Mouse (Mus musculus): Measurements from ENCODE around the gene Nupl2. TPM values are rescaled to one million over a fixed set of nuclear protein-coding genes. Genes with fewer than 3 reads are reported as not detected.

Nupl2 gene
- polyA plus RNA-seq, 1 experiment from 2014 or later = 15.3 TPM

DNA sequence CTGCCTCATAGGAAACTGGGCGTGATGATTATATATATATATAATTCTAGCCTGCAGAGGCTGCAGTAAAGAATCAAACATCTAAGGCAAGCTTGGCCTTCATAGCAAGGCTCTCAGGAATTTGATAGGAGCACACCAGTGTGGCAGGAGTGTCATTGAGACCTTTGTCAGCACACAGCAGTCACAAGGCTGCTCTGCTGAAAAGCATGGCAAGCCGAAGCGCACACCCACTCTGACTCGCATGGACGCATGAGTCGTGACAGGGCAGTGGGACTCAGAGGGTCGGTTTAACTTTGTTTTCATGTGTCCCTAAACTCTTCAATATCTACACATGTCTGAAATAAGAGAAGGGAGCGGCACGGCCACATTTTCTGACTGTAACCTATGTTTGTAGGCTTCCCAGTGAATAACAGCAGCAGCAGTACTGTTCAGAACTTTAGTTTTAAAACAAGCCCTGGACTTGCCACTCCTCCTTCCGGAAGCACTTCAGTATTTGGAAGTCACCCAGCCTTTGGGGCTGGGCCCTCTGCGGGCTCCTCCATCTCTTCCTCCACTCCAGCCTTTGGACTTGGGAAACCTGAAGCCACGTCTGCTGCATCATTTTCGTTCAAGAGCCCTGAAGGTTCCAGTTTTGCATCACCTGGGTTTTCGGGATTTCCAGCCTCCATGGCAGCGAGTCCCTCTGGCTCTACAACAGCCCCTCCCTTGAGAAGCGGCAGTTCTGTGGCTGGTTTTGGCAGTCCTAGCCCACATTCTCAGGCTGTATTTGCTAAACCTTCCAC is 16.9 kb downstream of the Nupl2 start:
- H3K9ac ChIP-seq (replicated peaks) = no peak overlapping the region
- no peak for ATAC-seq (ENCODE audit: low FRiP score)
- H3K4me2 ChIP-seq = no peak overlapping the region
- H3K27ac ChIP-seq (replicated peaks) = no peak overlapping the region
- peaks cover 67% of the 10 kb centered on the region for H3K36me3 ChIP-seq
- WGBS = 96% methylated on average over 16 of the region's 16 CpGs
- H3K4me1 ChIP-seq = no peaks in the 10 kb centered on the region
- H3K9me3 ChIP-seq (replicated peaks) = no peaks in the 10 kb centered on the region
- H3K27me3 ChIP-seq (replicated peaks) = no peaks in the 10 kb centered on the region
- no peak overlapping the region for H3K4me3 ChIP-seq (replicated peaks)

DNA sequence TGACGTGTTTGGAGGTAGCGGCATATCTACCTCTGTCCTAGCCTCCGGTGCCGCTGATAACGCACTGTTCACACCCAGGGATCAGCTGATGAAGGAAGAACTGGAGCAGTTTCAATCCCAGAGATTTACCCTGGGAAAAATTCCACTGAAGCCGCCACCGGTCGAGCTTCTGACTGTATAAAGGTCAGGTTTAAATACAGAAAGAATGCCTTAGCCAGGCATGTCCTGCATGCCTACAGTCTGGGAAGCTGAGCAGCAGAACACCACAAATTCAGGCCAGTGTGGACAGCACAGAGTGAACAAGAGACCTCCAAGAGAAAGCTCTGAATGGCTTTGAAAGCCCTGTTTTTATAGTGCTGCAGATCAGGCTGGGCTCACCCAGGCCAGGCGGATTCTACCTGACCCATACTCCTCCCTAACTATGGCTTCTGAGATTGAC is 17.6 kb downstream of the Nupl2 start:
- Histone ChIP-seq H3K4me2 (no peak overlapping the region), H3K27me3 (replicated peaks) (no peaks in the 10 kb centered on the region), H3K9ac (replicated peaks) (no peak overlapping the region), H3K9me3 (replicated peaks) (no peaks in the 10 kb centered on the region), H3K36me3 (peaks cover 66% of the 10 kb centered on the region), H3K4me3 (replicated peaks) (no peak overlapping the region), H3K27ac (replicated peaks) (no peak overlapping the region), H3K4me1 (no peaks in the 10 kb centered on the region)
- 93% methylated on average over 9 of the region's 9 CpGs for WGBS
- ATAC-seq (ENCODE audit: low FRiP score) = no peak

DNA sequence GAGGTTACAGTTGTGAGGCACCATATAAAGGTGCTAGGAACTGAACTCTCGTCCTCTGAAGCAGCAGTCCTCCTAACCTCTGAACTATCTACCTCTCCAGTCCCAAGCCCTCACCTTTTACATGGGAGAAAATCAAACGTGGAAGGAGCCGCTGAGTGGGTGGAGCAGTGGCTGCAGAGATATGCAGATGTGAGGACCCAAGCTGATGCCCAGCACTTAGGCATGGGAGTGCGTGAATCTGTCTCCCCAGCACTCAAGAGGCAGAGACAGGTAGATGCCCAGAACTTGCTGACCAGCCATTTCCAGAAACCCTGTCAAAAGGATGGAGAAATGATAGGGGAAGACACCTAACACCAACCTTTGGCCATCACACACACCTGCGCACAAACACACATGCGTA is 18.3 kb downstream of the Nupl2 start:
- H3K4me1 ChIP-seq = no peaks in the 10 kb centered on the region
- H3K27ac ChIP-seq (replicated peaks) = no peak overlapping the region
- H3K27me3 ChIP-seq (replicated peaks) = no peaks in the 10 kb centered on the region
- no peak for ATAC-seq (ENCODE audit: low FRiP score)
- WGBS = 90% methylated on average over 6 of the region's 6 CpGs
- H3K9ac ChIP-seq (replicated peaks) = no peak overlapping the region
- H3K36me3 ChIP-seq = peaks cover 60% of the 10 kb centered on the region
- H3K4me3 ChIP-seq (replicated peaks) = no peak overlapping the region
- no peaks in the 10 kb centered on the region for H3K9me3 ChIP-seq (replicated peaks)
- H3K4me2 ChIP-seq = no peak overlapping the region

DNA sequence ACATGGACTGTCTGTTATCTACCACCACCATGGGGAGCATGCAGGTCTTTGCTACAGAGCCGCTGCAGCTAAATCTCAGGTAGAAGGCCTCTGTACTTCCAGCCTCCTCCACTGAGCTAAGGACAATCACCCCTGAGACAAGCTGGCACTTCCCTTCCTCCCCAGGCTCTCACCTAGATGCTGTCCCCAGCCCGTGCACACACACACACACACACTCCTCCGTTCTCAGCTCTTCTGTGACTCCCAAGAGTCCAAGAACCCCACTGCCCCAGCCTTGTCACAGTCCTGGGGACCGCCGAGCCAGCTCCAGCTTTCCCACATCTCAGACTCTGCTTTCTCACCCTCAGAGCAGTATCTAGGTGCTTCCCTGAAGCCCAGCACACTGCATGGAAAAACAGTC is 19.2 kb downstream of the Nupl2 start:
- H3K9me3 ChIP-seq (replicated peaks) = no peaks in the 10 kb centered on the region
- H3K4me2 ChIP-seq = no peak overlapping the region
- ATAC-seq (ENCODE audit: low FRiP score) = no peak
- peaks cover 56% of the 10 kb centered on the region for H3K36me3 ChIP-seq
- no peak overlapping the region for H3K9ac ChIP-seq (replicated peaks)
- WGBS = 97% methylated on average over 5 of the region's 5 CpGs
- no peak overlapping the region for H3K4me3 ChIP-seq (replicated peaks)
- H3K27ac ChIP-seq (replicated peaks) = no peak overlapping the region
- no peaks in the 10 kb centered on the region for H3K27me3 ChIP-seq (replicated peaks)
- H3K4me1 ChIP-seq = no peaks in the 10 kb centered on the region

DNA sequence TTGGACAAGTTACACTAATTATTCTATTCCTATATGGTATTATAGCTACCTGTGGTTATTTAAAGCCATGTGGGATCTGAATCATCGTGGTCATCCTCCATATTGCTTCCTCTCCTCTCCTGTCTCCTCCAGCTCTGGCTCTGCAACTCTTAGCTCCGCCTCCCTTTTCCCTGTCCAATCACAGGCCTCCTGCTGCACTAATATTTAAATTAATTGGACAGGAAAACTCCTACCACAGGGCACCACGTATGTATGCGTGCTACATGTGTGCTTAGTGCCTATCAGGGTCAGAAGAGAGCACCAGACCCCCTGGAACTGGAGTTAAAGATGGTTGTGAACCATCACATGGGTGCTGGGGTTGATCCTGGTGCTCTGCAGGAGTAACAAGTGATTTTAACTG is 23.7 kb downstream of the Nupl2 start:
- H3K36me3 ChIP-seq = peaks cover 26% of the 10 kb centered on the region
- H3K4me2 ChIP-seq = no peak overlapping the region
- no peaks in the 10 kb centered on the region for H3K9me3 ChIP-seq (replicated peaks)
- WGBS = 75% methylated on average over 4 of the region's 4 CpGs
- no peaks in the 10 kb centered on the region for H3K4me1 ChIP-seq
- H3K27me3 ChIP-seq (replicated peaks) = no peaks in the 10 kb centered on the region
- no peak overlapping the region for H3K27ac ChIP-seq (replicated peaks)
- no peak overlapping the region for H3K4me3 ChIP-seq (replicated peaks)
- H3K9ac ChIP-seq (replicated peaks) = no peak overlapping the region
- no peak for ATAC-seq (ENCODE audit: low FRiP score)

DNA sequence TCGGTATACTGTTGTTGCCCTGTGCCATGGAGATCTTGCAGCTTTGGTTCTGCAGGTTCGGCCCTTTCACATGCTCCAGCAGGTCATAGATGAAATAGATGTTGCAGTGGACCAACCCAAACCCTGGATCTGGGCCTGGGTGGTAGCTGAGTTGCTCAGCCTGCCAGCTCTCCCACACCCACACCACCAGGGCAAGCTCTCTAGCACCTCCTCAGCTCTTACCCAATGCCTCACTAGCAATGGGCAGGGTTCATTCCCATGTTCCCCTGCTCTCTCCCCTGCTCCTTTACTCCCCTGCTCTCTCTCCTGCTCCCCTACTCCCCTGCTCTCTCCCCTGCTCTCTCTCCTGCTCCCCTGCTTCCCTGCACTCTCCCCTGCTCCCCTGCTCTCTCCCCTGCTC is 27.1 kb downstream of the Nupl2 start:
- ATAC-seq (ENCODE audit: low FRiP score) = no peak

DNA sequence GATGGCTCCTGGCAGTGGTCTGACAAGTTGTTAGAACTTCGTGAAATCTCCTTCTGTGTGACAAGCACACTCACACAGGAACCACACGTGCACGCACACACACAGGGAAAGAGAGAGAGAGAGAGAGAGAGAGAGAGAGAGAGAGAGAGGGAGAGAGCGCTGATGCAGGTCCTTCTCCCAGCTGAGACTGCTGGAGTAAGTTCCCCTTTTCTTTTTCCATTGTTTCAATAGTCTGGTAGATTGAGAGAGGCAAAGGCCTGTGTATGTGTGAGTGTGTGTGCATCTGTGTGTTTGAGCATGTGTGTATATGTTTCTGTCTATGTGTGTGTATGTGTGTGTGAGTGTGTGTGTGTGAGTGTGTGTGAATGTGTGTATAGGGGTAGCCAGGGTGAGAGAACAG is 36.2 kb downstream of the Nupl2 start:
- no peak overlapping the region for H3K27ac ChIP-seq (replicated peaks)
- H3K4me3 ChIP-seq (replicated peaks) = no peak overlapping the region
- no peak for ATAC-seq (ENCODE audit: low FRiP score)
- H3K36me3 ChIP-seq = no peaks in the 10 kb centered on the region
- H3K9ac ChIP-seq (replicated peaks) = no peak overlapping the region
- H3K27me3 ChIP-seq (replicated peaks) = no peaks in the 10 kb centered on the region
- no peaks in the 10 kb centered on the region for H3K4me1 ChIP-seq
- H3K4me2 ChIP-seq = no peak overlapping the region
- WGBS = 87% methylated on average over 4 of the region's 4 CpGs
- H3K9me3 ChIP-seq (replicated peaks) = no peaks in the 10 kb centered on the region

More for the DNA sequence above, 27.1 kb downstream of the Nupl2 start:
- H3K4me2 ChIP-seq = no peak overlapping the region
- no peaks in the 10 kb centered on the region for H3K9me3 ChIP-seq (replicated peaks)
- H3K4me3 ChIP-seq (replicated peaks) = no peak overlapping the region
- no peaks in the 10 kb centered on the region for H3K4me1 ChIP-seq
- H3K36me3 ChIP-seq = peaks cover 2% of the 10 kb centered on the region; the same call in 1 of the 2 replicates
- no peak overlapping the region for H3K9ac ChIP-seq (replicated peaks)
- H3K27me3 ChIP-seq (replicated peaks) = no peaks in the 10 kb centered on the region
- 86% methylated on average over 2 of the region's 2 CpGs for WGBS
- no peak overlapping the region for H3K27ac ChIP-seq (replicated peaks)

DNA sequence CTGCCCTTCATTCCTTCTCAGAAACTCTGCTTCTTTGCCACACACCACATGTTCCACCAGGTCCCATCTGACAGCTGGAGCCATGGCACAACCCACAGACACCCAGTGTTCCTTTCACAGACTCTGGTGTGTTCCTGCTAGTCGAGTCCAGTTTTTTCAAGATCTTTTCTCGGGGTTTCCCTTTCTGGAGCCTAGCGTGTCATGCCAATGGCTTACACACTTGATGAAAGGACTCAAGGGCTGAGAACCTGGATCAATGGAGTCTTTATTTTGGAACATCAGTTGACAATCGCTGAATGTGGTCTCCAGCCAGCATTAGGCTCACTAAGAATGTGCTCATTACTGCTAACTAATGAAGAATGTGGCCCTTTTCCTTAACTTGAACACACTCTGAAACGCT is 37.7 kb downstream of the Nupl2 start:
- H3K9me3 ChIP-seq (replicated peaks) = no peaks in the 10 kb centered on the region
- no peak for ATAC-seq (ENCODE audit: low FRiP score)
- H3K4me3 ChIP-seq (replicated peaks) = no peak overlapping the region
- H3K36me3 ChIP-seq = no peaks in the 10 kb centered on the region
- H3K27me3 ChIP-seq (replicated peaks) = no peaks in the 10 kb centered on the region
- H3K27ac ChIP-seq (replicated peaks) = no peak overlapping the region
- no peak overlapping the region for H3K4me2 ChIP-seq
- no peak overlapping the region for H3K9ac ChIP-seq (replicated peaks)
- 72% methylated on average over 5 of the region's 5 CpGs for WGBS
- H3K4me1 ChIP-seq = no peaks in the 10 kb centered on the region

DNA sequence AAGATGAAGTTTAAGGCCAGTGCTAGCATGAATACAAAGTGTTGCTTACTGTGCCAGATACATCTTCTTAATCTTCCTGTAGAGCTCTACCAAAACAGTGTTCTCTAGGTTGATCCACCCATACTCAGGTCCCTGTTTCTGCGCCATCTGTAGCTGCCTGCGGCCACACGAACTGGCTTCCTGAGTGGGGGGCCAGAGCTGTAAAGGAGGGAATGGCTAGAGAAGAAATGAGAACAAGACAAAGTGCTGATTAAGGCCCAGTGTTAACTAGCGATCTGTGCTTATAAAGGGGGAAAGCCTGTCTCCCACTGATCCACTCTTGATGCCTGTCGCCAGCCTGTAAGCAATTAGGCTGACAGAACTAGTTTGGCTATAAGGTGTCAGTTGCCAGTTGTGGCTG is 38.5 kb downstream of the Nupl2 start:
- Histone ChIP-seq H3K27ac (replicated peaks) (no peak overlapping the region), H3K9me3 (replicated peaks) (no peaks in the 10 kb centered on the region), H3K27me3 (replicated peaks) (no peaks in the 10 kb centered on the region), H3K36me3 (no peaks in the 10 kb centered on the region), H3K4me2 (no peak overlapping the region), H3K4me3 (replicated peaks) (no peak overlapping the region), H3K9ac (replicated peaks) (no peak overlapping the region), H3K4me1 (no peaks in the 10 kb centered on the region)
- WGBS = 81% methylated on average over 5 of the region's 5 CpGs
- ATAC-seq (ENCODE audit: low FRiP score) = no peak

DNA sequence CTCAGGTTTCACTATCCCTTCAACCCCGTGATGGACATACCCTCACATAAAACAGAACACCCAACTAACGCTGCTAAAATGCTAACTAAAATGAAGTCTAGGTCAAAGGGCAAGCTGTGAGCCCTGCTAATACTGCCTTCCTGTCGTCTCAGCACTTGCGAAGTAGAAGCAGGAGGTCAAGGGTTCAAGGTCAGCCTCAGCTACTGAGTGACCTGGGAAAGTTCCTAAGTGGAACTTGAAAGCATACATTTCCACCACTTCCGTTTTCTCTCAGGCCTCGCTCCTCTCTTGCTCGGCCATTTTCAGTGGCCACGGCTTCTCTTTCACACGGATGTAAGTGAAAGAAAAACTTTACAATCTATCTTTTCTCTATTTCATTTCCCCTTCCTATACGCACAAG is 43.2 kb downstream of the Nupl2 start:
- Histone ChIP-seq H3K36me3 (no peaks in the 10 kb centered on the region), H3K27me3 (replicated peaks) (no peaks in the 10 kb centered on the region), H3K9me3 (replicated peaks) (no peaks in the 10 kb centered on the region), H3K9ac (replicated peaks) (no peak overlapping the region), H3K4me1 (no peaks in the 10 kb centered on the region), H3K4me3 (replicated peaks) (no peak overlapping the region), H3K27ac (replicated peaks) (no peak overlapping the region), H3K4me2 (no peak overlapping the region)
- ATAC-seq (ENCODE audit: low FRiP score) = no peak
- WGBS = 79% methylated on average over 10 of the region's 10 CpGs

DNA sequence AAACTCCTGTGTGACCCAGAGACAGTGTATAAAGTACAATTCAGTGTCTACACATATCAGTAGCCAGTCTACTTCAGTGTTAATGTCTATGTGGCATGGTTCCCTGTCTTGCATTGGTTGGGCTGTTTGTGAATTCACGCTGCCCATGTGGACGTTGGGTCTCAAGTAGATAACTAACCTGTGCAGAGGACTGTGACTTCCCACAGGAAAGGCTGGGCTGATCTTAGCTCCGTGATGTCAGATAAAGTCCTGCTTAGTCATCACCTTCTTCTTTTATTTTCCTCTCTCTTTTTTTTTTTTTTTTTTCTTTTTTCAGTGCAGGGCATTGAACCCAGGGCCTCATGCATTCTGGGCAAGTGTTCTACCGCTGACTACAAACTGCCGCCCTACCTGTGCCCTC is 43.7 kb downstream of the Nupl2 start:
- Histone ChIP-seq H3K9ac (replicated peaks) (no peak overlapping the region), H3K27ac (replicated peaks) (no peak overlapping the region), H3K27me3 (replicated peaks) (no peaks in the 10 kb centered on the region), H3K9me3 (replicated peaks) (no peaks in the 10 kb centered on the region), H3K4me2 (no peak overlapping the region), H3K36me3 (no peaks in the 10 kb centered on the region), H3K4me1 (no peaks in the 10 kb centered on the region), H3K4me3 (replicated peaks) (no peak overlapping the region)
- ATAC-seq (ENCODE audit: low FRiP score) = no peak
- 90% methylated on average over 5 of the region's 5 CpGs for WGBS

DNA sequence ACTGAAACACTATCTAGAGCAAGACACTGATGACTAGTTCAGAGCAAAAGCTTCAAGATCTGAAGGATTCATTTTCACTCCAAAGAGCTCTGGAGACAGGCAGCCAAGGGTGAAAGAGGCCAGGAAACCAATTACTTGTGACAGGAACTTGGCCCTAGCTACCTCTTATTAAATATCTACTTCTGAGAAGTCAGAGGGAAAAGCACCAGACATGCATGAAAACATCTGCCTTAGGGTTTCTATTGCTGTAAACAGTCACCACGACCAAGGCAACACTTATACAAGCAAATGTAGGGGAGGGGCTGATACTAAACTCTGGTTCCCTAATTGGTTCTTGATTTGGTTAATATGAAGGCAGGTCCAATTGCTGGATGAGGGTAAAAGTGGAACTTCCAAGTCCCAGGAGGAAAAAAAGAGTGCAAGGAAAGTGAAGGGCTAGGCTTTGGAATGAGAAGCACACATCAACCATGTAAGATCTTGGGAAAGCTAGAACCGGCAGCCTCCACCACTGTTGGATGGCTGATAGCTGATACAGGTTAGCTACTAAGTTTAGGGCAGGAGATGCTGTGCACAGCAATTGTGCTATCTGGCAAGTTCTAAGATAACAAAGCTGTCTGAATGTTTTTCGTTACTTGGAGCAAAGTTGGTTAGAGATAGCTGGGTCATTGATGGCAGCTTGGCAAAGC is 49.2 kb downstream of the Nupl2 start:
- ATAC-seq (ENCODE audit: low FRiP score) = no peak
- no peaks in the 10 kb centered on the region for H3K4me1 ChIP-seq
- no peaks in the 10 kb centered on the region for H3K9me3 ChIP-seq (replicated peaks)

More for the DNA sequence above, 49.2 kb downstream of the Nupl2 start:
- Histone ChIP-seq H3K27me3 (replicated peaks) (0 out of 2 replicates have a peak, but pooled peaks cover 4% of the 10 kb centered on the region), H3K4me3 (replicated peaks) (no peak overlapping the region), H3K36me3 (no peaks in the 10 kb centered on the region), H3K4me2 (no peak overlapping the region), H3K27ac (replicated peaks) (no peak overlapping the region), H3K9ac (replicated peaks) (no peak overlapping the region)
- 70% methylated on average over 3 of the region's 3 CpGs for WGBS
